Mouse (Mus musculus): Measurements from ENCODE around the gene Jam2.

DNA sequence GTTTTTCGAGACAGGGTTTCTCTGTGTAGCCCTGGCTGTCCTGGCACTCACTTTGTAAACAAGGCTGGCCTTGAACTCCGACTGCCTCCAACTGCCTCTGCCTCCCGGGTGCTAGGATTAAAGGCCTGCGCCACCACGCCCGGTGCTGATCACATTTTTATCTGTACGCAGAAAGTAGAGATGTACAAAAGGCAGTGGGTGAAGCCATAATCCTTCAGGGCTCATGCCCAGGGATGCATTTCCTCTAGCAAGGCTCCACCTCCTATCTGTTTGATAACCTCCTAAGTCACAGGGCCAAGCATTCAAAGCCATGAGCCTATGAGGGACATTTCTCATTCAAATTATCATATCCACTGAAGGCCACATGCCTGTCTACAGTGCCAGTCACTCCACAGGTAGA lies 34.0 kb downstream of the Jam2 start:
- TF ChIP-seq USF1 (IDR thresholded peaks at IDR 0.05; ENCODE audit: low read depth) = no peak
- no peak for TF ChIP-seq MAX (IDR thresholded peaks at IDR 0.05; ENCODE audit: low read depth)
- TF ChIP-seq POLR2A (IDR thresholded peaks at IDR 0.05; ENCODE audit: insufficient read length, low read depth) = no peak
- no peak for TF ChIP-seq MYOG (IDR thresholded peaks at IDR 0.05; ENCODE audit: control insufficient read depth in 1 of 3, insufficient read depth in 1 of 3, insufficient read length in 2 of 3, low read depth in 2 of 3)
